Mouse (Mus musculus): ENCODE results near the gene Smg7.

Gene Smg7

GRCm38 (mm10) chr1:152840343-152840742 is 62.1 kb downstream of the Smg7 start:
- no peak for DNase-seq (ENCODE audit: low spot score)

DNA sequence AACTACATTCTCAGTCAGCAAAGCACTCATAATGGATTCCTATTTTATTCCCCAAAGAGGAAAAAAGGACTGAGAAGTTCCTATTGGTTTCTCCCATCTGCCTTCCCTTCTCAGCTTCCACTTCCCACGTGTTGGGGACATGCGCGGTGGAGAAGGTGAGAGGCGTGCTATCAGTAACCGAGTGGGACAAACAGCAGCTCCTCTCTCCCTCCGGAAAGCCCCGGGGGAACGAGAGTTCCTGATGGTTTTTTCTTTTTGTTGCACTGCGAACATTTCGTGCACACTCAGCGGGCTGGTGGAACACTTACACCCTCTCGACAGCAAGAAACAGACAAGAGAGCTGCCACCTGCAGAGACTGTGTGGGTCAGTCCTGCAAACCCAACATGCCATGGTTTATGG is 63.6 kb downstream of the Smg7 start:
- DNase-seq (ENCODE audit: low spot score), result no peak

DNA sequence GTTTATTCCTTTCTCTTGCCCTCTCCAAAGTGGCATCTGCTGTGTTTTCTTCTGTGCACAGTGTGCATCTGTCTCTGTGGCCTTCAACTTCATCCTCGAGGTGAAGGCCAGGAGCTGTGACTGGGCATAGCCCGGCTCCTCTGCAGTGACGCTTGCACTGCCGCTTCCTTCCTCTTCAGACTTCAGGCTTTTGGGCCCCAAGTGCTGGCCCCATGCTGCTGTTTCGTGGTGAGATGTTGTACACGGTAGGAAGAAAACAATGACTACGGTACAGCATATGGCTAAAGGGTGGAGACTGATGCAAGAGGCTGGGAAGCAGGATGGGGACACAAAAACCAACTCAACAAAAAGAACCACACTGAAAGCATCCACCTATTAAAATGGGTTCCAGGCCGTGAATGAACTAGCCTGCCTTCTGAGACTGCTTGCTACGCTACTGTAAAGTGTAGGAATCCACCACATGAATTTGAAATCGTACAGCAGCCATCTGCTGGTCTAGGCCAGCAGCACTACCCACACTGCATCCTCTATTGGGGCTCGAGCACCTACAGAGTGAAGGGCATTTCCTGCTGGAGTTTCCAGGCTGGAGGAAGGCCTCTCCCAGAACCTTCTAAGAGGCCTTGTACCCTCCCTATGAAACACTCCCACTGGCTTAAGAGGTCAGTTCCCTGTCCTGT is 64.3 kb downstream of the Smg7 start:
- DNase-seq (ENCODE audit: low spot score), result no peak

- DNase-seq (ENCODE audit: low spot score), result no peak
Measured at GRCm38 (mm10) chr1:152835061-152835460, 67.4 kb downstream of the Smg7 start.

DNA sequence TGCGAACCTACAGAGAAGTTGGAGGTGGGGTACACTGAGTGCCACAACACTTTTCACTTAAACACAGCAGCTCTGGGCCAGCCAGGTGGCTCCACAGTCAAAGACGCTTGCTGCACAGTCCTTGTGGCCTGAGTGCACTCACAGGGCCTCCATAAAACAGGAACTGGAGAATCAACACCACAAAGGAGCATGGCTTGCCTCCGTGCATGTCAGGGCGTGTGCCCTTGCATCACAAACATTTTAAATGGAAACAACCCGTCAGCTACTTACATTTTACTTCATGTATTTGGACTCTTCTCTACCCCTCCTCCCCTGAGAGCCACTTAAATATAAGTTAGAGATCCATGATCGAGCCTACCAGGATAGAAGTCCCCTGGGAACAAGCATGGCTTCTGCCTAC is 70.1 kb downstream of the Smg7 start:
- no peak for DNase-seq (ENCODE audit: low spot score)

DNA sequence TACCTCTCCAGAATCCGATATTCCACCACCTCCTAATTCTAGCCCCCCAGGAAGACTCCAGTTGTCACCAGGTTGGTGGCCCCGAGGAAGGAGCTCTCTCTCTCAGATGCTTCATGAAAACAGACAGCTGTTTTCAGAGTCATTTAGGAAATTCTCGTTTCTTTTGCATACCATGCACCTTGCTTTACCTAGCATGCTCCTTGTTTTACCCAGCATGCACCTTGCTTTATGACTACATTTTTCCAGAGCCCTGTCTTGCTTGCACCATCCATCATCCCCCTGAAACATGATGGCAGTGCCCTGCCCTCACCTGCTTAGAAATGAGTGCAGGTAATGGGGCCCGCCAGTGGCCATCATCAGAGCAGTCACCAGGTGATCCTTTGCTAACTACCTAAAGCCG is 70.8 kb downstream of the Smg7 start:
- DNase-seq (ENCODE audit: low spot score), result no peak

- no peak for DNase-seq (ENCODE audit: low spot score)
Measured at GRCm38 (mm10) chr1:152831003-152831402, 71.4 kb downstream of the Smg7 start.

DNA sequence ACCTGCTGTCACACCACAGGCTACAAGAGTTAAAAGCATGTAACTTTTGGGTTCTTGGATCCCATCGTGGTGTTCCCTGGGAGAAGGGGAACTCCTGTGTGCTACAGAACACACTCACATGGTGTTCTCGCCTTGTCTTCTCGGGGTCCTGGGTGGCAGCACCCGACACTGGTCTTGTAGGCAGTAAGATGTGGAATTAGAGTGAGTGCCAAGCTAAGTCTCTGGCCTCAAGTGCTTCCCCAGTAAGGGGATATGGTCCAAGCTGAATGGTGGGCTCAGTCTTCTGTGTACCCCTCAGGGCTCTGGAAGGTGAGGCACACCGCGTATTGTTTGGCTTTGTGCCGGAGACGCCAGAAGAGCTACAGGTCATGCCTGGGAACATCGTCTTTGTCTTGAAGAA is 72.4 kb downstream of the Smg7 start:
- no peak for DNase-seq (ENCODE audit: low spot score)

GRCm38 (mm10) chr1:152828637-152829355 is 73.7 kb downstream of the Smg7 start:
- no peak for DNase-seq (ENCODE audit: low spot score)

DNA sequence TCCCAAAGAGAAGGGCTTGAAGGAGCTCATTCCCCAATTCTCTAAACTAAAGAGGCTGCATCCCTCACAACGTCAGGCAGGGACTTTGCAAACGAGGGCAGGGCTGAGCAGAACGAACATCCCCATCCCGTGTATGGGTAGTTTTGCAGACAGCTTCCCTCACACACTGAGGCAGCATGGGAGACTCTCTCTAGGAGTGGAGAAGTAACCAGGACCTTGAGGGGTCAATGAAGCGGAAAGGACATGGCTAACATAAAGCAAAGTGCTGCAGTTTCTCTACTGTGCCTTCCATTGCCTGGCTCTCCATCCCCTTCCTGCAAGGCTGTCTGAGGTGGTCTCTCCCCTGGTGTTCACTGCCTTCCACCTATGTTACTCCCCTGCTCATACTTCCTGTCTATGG is 74.3 kb downstream of the Smg7 start:
- no peak for DNase-seq (ENCODE audit: low spot score)

DNA sequence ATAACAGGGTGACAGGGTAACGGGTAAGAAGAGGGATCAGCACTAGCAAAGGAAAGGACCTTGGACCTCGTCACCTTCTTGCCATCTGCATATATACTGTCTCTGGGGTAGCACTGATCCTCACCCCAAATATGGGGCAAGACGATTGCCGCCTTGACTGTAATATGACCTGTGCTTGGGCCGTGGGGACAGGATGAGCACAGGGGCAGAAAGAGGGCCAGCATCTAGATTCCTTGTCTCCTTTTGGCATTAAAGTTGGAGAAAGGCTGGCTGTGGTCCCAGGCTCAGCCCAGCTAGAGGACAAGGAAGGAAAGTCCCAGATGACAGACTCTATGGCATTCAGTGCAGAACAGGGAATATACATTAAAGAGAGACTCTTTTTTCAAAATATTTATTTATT is 76.0 kb downstream of the Smg7 start:
- no peak for DNase-seq (ENCODE audit: low spot score)

DNA sequence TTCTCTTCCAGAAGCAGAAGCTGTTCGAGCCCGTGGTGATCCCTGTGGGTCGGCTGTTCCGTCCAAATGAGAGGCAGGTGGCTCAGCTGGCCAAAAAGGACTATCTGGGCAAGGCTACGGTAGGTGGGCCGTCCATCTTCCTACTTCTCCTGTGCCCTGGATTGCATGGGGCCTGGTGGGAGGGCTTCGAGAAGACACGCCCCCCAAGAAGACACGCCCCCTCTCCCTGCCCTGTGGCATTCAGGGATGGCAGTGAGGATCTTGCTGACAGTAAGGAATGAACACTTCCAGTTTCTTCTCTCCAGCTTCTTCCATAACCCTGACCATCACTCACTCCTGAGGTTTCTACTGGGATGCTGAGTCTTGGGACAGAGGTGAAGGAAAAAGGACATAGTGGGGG is 78.2 kb downstream of the Smg7 start:
- no peak for DNase-seq (ENCODE audit: low spot score)

DNA sequence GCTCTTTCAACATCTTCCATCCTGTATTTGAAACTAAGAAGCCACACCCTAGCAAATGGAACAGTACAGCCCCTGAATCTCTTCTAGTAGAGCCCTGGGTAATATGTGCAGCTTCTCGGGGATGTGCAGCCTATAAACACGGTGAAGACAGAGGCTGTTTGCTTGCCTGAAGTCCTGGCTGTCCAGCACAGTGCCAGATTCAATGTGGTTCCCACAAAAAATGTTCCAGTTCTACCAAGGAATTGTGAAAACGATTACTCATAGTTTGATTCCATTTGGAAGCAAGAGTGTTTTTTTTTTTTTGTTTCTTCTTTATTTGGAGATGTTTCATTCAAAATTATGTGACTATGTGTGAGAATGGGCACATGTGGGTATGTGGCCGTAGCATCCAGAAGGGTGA is 80.7 kb downstream of the Smg7 start:
- DNase-seq (ENCODE audit: low spot score), result no peak

DNA sequence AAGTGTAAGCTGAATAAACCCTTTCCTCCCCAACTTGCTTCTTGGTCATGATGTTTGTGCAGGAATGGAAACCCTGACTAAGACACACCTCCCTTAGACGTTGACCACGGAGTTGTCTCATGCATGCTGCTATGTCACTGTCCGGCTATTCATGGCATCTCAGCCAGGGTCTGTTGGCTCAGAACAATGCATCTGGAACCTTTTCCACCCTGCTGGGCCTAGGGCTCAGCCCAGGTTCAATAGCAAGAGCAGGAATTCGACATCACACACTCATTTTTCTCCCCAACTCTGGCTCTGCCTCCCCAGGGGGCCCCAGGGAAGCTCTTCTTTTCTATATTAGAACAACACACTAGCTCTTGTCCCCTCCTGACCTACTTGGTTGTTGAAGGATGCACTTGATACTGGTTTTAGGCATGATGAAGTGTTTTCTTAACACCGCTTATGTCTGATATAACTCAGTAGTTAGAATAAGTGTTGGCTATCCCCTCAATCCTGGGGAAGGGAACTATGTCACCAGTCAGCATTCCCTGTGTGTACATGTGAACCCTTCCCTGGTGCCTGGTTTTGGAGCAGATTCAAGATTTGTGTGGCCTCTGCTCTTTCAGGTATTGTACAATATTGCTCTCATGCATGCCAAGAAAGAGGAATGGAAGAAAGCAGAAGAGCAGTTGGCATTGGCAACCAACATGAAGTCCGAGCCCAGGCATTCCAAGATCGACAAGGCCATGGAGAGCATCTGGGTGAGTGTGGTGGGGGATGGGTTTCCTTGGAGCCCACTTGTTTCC is 81.3 kb downstream of the Smg7 start:
- no peak for DNase-seq (ENCODE audit: low spot score)

GRCm38 (mm10) chr1:152819558-152819957 is 82.9 kb downstream of the Smg7 start:
- no peak for DNase-seq (ENCODE audit: low spot score)

DNA sequence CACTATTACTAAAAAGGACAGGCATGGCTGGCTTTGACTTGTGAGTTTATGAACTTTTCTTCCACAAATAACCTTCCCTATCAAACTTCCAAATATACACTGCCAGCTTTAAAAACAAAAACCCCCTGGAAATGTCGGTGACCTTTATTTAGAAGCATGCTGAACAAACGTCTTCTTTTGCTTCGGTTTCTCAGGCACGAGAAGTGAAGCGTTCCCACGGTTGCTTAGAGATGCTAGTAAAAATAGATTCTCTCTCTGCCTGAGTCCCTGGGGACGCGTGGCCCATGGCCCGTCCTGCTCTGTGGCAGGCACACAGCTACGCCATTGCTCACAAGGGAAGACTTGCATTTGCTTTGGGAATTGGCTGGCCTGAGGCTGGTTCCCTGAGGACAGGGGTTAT is 84.7 kb downstream of the Smg7 start:
- DNase-seq (ENCODE audit: low spot score), result peak; percentile 34

- no peak for DNase-seq (ENCODE audit: low spot score)
Measured at GRCm38 (mm10) chr1:152817027-152817769, 85.2 kb downstream of the Smg7 start.

DNA sequence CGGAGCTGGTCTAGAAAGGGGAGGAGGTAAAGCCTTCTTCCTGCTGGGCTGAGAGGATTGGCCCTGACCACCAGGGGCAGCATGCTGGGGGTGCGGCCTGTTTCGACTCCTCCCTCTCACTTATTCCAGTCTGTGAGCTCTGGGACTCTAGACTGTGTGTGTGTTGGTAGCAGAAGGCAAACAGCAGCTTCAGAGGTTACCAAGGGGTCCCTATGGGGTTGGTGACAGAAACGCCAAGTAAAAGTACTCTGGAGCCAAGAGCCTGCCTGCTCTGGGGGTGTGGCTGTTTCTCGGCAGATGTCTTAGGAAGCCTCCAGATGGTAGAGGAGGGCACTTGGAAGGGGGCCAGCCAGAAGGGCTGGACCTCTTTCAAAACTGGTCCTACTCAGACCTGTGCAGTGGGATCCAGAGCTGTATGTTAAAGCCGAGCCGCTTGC is 87.2 kb downstream of the Smg7 start:
- DNase-seq (ENCODE audit: low spot score), result no peak

- DNase-seq (ENCODE audit: low spot score), result no peak
Measured at GRCm38 (mm10) chr1:152810533-152811439, 91.7 kb downstream of the Smg7 start.

DNA sequence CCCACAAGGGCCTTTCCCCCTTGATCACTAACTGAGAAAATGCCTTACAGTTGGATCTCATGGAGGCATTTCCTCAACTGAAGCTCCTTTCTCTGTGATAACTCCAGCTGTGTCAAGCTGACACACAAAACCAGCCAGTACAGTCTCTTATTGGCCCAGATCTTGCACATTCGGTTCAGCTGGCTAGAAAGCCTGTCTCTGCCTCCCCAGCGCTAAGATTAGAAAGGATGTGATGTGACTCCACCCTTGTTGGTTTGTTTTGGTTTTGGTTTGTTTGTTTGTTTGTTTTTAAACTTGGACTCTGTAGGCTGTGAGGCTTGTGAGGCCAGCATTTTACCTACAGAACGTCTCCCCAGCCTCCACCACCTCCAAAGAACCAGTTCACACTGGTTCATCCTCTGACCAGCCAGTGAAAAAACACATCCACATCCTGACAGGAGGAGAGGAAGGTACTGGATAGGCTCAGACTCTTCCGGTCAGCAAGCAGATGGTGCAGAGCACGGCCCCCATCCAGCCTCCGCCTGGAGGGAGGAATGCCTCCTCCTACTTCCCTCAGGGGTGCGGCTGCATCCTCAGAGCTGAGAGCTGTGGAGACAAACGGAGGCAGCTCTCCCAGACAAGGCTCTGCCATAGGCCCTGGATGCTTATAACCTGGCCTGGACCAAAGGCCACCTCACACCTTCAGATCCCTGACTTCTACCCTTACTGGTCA is 92.7 kb downstream of the Smg7 start:
- DNase-seq (ENCODE audit: low spot score), result no peak

DNA sequence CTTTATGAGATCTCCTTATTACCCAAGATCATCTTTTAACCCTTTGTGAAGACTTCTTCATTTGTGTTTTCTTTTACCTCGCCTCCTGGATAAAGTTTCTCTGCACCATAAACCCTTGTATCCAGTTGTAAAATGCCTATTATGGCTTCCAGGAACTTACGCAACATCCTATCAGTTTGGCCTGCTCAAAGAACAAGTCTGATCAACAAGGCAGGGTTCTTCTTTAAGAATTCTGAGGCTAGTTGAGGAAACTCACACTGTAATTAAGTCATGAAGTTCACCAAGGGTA is 94.1 kb downstream of the Smg7 start:
- DNase-seq (ENCODE audit: low spot score), result no peak
